Mouse (Mus musculus) retina, postnatal 7 days (tissue): Measurements from ENCODE around the gene Lrrc51.
"Not testable (repeated sequence)": the region's sequence is repeated elsewhere in the genome, so short reads cannot be mapped to it uniquely, and the experiment has no call there.

Experiments used
- DNase-seq: peaks from one replicate; pipeline ENCODE4 v3.0.0-alpha.2; 2012; ENCODE audit warnings: low read depth, low spot score

Lrrc51 gene

GRCm38 (mm10) chr7:101938348-101938747, 4.7 kb upstream of the Lrrc51 start:
- DNase-seq, result no peak

- DNase-seq, result no peak
Observed at GRCm38 (mm10) chr7:101937569-101937968, 3.9 kb upstream of the Lrrc51 start.

- no peak for DNase-seq
Observed at GRCm38 (mm10) chr7:101936996-101937395, 3.3 kb upstream of the Lrrc51 start.

GRCm38 (mm10) chr7:101935957-101936356, 2.3 kb upstream of the Lrrc51 start:
- no peak for DNase-seq

- DNase-seq, result no peak
Observed at GRCm38 (mm10) chr7:101933300-101933699, 395 bp downstream of the Lrrc51 start.

GRCm38 (mm10) chr7:101932551-101932950, 1.1 kb downstream of the Lrrc51 start:
- DNase-seq, result no peak

- no peak for DNase-seq
Observed at GRCm38 (mm10) chr7:101928093-101928492, 5.6 kb downstream of the Lrrc51 start.

- not testable (repeated sequence) for DNase-seq
Observed at GRCm38 (mm10) chr7:101925892-101926291, 7.8 kb downstream of the Lrrc51 start.

GRCm38 (mm10) chr7:101918071-101918470, 15.6 kb downstream of the Lrrc51 start:
- peak; percentile 58 for DNase-seq

GRCm38 (mm10) chr7:101911982-101912381, 21.7 kb downstream of the Lrrc51 start:
- no peak for DNase-seq

- DNase-seq, result no peak
Observed at GRCm38 (mm10) chr7:101910138-101910537, 23.6 kb downstream of the Lrrc51 start.

- no peak for DNase-seq
Observed at GRCm38 (mm10) chr7:101908367-101908766, 25.3 kb downstream of the Lrrc51 start.

- no peak for DNase-seq
Observed at GRCm38 (mm10) chr7:101906696-101907095, 27.0 kb downstream of the Lrrc51 start.

- DNase-seq, result no peak
Observed at GRCm38 (mm10) chr7:101906287-101906681, 27.4 kb downstream of the Lrrc51 start, which contains the start of gene Tomt. Gene Tomt, minus strand, starts transcription at chr7:101906359.

- peak; percentile 97 for DNase-seq
Observed at GRCm38 (mm10) chr7:101905561-101906286, 28.0 kb downstream of the Lrrc51 start, which contains the start of gene Lamtor1. Gene Lamtor1, plus strand, starts transcription at chr7:101905904.

- DNase-seq, result no peak
Observed at GRCm38 (mm10) chr7:101902846-101903245, 30.8 kb downstream of the Lrrc51 start.

- DNase-seq, result no peak
Observed at GRCm38 (mm10) chr7:101901969-101902368, 31.7 kb downstream of the Lrrc51 start.

GRCm38 (mm10) chr7:101900331-101901097, 33.2 kb downstream of the Lrrc51 start:
- DNase-seq, result no peak

GRCm38 (mm10) chr7:101896104-101897066, 37.3 kb downstream of the Lrrc51 start:
- peak; percentile 96 for DNase-seq

- DNase-seq, result no peak
Observed at GRCm38 (mm10) chr7:101895695-101896094, 38.0 kb downstream of the Lrrc51 start.

GRCm38 (mm10) chr7:101888460-101888859, 45.2 kb downstream of the Lrrc51 start:
- no peak for DNase-seq

- no peak for DNase-seq
Observed at GRCm38 (mm10) chr7:101886274-101886673, 47.4 kb downstream of the Lrrc51 start.
